Mouse (Mus musculus) left cerebral cortex, postnatal 10 days (tissue): ENCODE measurements around the gene Bst1. TPM values are rescaled to one million over a fixed set of nuclear protein-coding genes. Genes with fewer than 3 reads are reported as not detected.

ENCODE experiments used
- DNase-seq, 2 experiments: peaks; one replicate each; pipeline ENCODE4 v3.0.0; 2021 to 2022; ENCODE audit warnings: low spot score in 2 of 2, mixed read lengths in 1 of 2; ENCODE audit errors: extremely low spot score in 1 of 2
- intact Hi-C: fragments of 180-260 bp; cut with DNase I; formaldehyde crosslinking; loops from one replicate; pipeline ENCODE4 v1.15.1; 2025
- total RNA-seq, 2 experiments: library from RNA; stranded (reverse); gene quantifications; 2 replicates each; pipeline ENCODE4 v1.2.3; 2021

The Bst1 gene
- not detected for total RNA-seq

DNA sequence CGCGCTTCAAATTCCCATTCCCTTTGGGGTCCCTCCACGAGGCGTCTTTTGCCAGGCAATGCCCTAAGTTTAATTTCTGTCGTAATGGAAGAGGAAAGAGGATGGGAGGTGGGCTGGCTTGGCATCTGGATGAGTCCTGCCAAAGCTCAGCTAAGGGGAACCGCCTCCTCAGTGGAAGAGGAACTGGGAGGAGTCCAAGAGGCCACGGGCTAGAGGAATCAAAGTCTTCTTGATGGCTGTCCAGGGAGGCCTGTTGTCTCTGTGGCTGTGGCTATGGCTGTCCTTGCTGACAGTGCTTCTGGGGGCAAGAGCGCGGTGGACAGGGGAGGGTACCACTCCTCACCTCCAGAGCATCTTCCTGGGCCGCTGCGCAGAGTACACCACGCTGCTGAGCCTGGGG lies at the start of gene Bst1:
Gene Bst1 (plus strand): TSS at position 191 of the 400 bp plus-strand sequence.
- DNase-seq = no peak
- intact Hi-C loops = no loop called here

GRCm38 (mm10) chr5:43770618-43771354 lies 47.9 kb upstream of the Bst1 start:
- DNase-seq = no peak
- intact Hi-C loops = no loop called here

DNA sequence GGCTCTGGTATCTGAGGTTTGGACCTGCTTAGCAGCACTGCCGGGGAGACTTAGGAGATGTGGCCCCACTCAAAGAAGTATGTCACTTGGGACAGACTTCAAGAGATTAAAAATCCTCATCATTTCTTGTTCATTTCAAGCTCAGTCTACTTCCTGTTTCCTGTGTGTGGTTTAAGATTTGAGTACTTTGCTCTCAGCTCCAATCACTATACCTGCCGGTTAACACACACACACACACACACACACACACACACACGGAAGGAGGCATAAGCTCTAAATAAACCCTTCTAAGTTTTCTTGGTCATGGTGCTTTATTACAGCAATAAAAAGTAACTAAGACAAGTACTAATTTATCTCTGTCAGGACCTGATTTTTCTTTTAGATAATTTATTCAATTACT lies 47.1 kb upstream of the Bst1 start:
- intact Hi-C loops = no loop called here
- no peak for DNase-seq

- intact Hi-C loops = no loop called here
- no peak for DNase-seq
These were observed 42.3 kb upstream of the Bst1 start for GRCm38 (mm10) chr5:43776407-43776806.

GRCm38 (mm10) chr5:43776993-43777392 lies 41.7 kb upstream of the Bst1 start:
- intact Hi-C loops = no loop called here
- DNase-seq = no peak

DNA sequence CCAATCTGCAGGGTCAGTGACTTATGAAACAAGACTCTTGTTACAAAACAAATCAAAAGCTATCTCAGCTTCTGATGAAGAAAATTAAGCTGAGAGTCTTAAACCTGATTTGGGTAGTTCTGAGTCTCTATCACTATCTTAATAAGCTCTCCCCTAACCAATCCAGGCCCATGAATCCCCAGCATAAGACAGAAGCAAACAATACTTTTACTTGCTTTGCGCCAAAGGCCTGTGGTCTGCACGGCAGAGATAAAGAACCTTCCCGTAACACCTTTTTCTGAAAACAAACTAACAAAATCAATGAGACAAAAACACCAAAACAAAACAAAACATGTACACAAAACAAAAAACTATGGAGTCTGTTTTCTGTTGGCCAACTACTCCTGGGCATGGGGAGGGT lies 40.1 kb upstream of the Bst1 start:
- no peak for DNase-seq
- intact Hi-C loops = no loop called here

- intact Hi-C loops = no loop called here
- DNase-seq = no peak
These were observed 37.2 kb upstream of the Bst1 start for GRCm38 (mm10) chr5:43781423-43781976.

- intact Hi-C loops = no loop called here
- DNase-seq = peak; percentile 66 to 87
These were observed 36.4 kb upstream of the Bst1 start for GRCm38 (mm10) chr5:43781977-43782930.

- intact Hi-C loops = no loop called here
- no peak for DNase-seq
These were observed 34.7 kb upstream of the Bst1 start for GRCm38 (mm10) chr5:43783996-43784395.

GRCm38 (mm10) chr5:43786607-43787006 lies 32.1 kb upstream of the Bst1 start:
- intact Hi-C loops = no loop called here
- DNase-seq = no peak

DNA sequence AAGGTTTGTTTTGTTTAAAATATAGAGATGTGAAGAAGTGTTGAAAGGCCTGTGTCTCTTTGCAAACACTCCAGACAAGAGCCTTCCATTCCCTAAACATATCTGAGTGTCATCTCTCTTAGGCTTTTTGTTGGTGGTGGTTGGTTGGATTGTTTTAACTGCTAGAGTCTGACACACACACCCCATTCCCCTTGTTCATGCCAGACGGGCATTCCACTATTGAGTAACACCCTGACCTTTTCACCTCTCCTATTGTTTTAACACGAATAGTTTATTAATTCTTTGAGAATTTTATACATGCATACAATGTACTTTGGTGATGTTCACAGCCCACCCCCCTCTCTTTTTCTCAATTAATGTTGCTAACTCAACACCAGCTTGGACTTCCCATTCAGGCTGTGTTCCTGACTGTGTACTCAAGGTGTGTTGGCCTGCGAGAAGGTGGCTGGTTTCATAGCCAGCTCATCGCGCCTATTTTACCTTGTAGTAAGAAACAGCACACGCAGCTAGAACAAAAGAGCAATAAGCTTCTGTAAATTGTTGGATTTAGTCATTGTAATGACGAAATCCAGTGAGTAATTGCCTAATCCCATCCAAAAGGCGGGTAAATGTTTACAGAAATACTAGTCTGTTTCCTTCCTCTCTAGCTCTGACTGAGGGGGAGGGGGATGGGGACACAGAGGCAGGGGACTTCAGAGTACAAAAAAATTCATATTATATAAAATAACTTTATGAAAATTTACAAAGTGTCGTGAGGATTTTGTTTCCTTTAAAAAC lies 30.5 kb upstream of the Bst1 start:
- intact Hi-C loops = no loop called here

DNA sequence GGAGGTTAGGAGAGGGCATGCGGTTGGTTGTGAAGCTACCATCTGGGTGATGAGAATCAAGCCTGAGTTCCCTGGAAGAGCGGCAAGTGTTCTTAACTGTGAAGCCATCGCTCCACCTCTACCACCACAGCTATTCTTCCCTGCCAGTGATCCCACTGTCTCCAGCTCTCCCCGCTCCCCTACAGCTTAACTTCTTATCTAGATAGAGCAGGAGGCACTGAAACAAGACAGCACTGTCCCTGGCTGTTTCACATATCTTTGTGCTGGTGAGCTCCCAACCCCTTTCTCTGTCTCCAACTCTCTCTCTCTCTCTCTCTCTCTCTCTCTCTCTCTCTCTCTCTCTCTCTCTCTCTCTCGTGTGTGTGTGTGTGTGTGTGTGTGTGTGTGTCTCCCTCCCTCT lies 26.3 kb upstream of the Bst1 start:
- intact Hi-C loops = no loop called here
- no peak for DNase-seq

More for the DNA sequence above, 30.5 kb upstream of the Bst1 start:
- no peak for DNase-seq

- intact Hi-C loops = no loop called here
- no peak for DNase-seq
These were observed 19.2 kb upstream of the Bst1 start for GRCm38 (mm10) chr5:43799530-43799929.

GRCm38 (mm10) chr5:43800700-43801099 lies 18.0 kb upstream of the Bst1 start:
- intact Hi-C loops = no loop called here
- no peak for DNase-seq

- DNase-seq = no peak
- intact Hi-C loops = no loop called here
These were observed 17.4 kb upstream of the Bst1 start for GRCm38 (mm10) chr5:43801253-43801652.

- intact Hi-C loops = no loop called here
- DNase-seq = no peak
These were observed 16.9 kb upstream of the Bst1 start for GRCm38 (mm10) chr5:43801798-43802197.

DNA sequence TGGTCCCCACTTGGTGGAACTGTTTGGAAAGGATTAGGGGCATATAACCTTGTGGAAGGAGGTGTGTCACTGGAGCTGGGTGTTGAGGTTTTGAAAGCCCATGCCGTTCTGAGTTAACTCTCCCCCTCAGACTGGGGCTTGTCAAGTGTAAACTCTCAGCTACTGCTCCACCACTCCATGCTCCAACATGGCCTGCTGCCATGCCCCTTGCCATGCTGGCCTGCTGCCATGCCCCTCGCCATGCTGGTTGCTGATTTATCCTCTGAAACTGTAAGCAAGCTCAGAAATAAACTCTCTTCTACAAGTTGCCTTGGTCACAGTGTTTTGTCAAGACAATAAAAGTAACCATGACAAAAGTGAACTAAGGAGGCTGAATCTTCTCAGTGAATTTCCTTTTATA lies 13.3 kb upstream of the Bst1 start:
- DNase-seq = peak in 1 of 2 experiments; percentile 22
- intact Hi-C loops = no loop called here

GRCm38 (mm10) chr5:43806340-43806739 lies 12.3 kb upstream of the Bst1 start:
- intact Hi-C loops = no loop called here

GRCm38 (mm10) chr5:43806914-43807313 lies 11.8 kb upstream of the Bst1 start:
- intact Hi-C loops = no loop called here
- no peak for DNase-seq

More at GRCm38 (mm10) chr5:43806340-43806739, 12.3 kb upstream of the Bst1 start:
- DNase-seq = no peak
